14 mouse cellular contexts compared by ENCODE assay signal in the genomic region with DNA sequence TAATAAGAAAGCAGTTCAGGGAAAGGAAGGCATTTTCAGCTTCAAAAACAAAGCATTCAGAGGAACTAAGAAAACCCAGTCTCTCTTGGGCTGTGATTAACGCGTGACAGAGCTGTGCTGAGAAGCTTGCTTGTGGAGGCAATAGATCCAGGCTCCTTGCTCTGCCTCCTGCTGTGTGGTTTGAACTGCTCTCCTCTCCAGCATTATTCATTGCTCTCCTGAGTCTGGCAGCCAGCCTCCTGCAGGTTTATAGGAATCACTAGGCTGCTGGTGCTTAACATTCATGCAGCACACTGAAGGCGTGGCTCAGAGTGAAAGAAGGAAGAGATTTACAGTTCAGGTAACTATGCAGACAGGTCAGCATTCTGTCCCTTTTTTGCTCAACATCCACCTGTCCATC.
A peak's percentile ranks its signal among the peaks of the same experiment; 100 is the strongest.
DNase-seq lines count a peak whose midpoint lies in the region; ATAC-seq and TF ChIP-seq lines count a peak whose summit lies in the region.
"Had no signal": no experiment of that assay in that cellular context is flagged by ENCODE, and none has a peak within 500 bp of the region (broad histone marks: within the 10 kb centered on the region; RNA-seq: fewer than 3 reads in every experiment).

No protein-coding gene starts in this region.

- peak; percentile 38 for DNase-seq in neural tube, embryonic 11.5 days (ENCODE audit: low spot score)
- no peak for DNase-seq in neural tube, embryonic 10.5 days (ENCODE audit: extremely low spot score, low spot score)
- no peak for DNase-seq in midbrain, embryonic 10.5 days (ENCODE audit: low spot score)
- DNase-seq in lung, adult 2 months, result no peak
- DNase-seq in adrenal gland, adult (ENCODE audit: inconsistent age in 2 of 2, low spot score in 1 of 2), result no peak
- DNase-seq in right cerebral cortex, postnatal 10 days (ENCODE audit: low spot score in 2 of 2), result no peak
- DNase-seq: kidney, postnatal 14 days; lung, adult 18-20 months; thymus, postnatal 4 days had no signal

- WGBS in neural tube, embryonic 11.5 days, result 11% methylated on average over 3 of the region's 3 CpGs
- WGBS in forebrain, embryonic 15.5 days, result 12% methylated on average over 3 of the region's 3 CpGs
- WGBS in midbrain, embryonic 10.5 days, result 24% methylated on average over 3 of the region's 3 CpGs
- WGBS in lung, adult 2 months, result 62% methylated on average over 3 of the region's 3 CpGs

- no peaks in the 10 kb centered on the region for H3K36me3 ChIP-seq in neural tube, embryonic 11.5 days (ENCODE audit: control insufficient read depth, insufficient read depth, low read length)
- no peaks in the 10 kb centered on the region for H3K36me3 ChIP-seq in forebrain, embryonic 15.5 days
- H3K36me3 ChIP-seq in midbrain, embryonic 10.5 days, result no peaks in the 10 kb centered on the region
- H3K36me3 ChIP-seq: embryonic facial prominence, embryonic 13.5 days; heart, embryonic 13.5 days had no signal

- peaks cover 6% of the 10 kb centered on the region; the same call in 1 of the 2 replicates for H3K4me1 ChIP-seq in neural tube, embryonic 11.5 days (ENCODE audit: control insufficient read depth, insufficient read depth, low read length)
- H3K4me1 ChIP-seq in forebrain, embryonic 15.5 days, result peaks cover 11% of the 10 kb centered on the region
- peaks cover 7% of the 10 kb centered on the region for H3K4me1 ChIP-seq in midbrain, embryonic 10.5 days
- H3K4me1 ChIP-seq in lung, adult 2 months (ENCODE audit: control insufficient read depth, insufficient read depth, low read length), result no peaks in the 10 kb centered on the region
- H3K4me1 ChIP-seq: heart, embryonic 13.5 days had no signal

- TF ChIP-seq POLR2A in lung, adult 2 months (IDR thresholded peaks at IDR 0.05; ENCODE audit: borderline replicate concordance, extremely low read depth, low read depth, low read length), result no peak

- H3K4me3 ChIP-seq in neural tube, embryonic 11.5 days (ENCODE audit: low read depth, low read length), result no peak overlapping the region
- no peak overlapping the region for H3K4me3 ChIP-seq in forebrain, embryonic 15.5 days
- no peak overlapping the region for H3K4me3 ChIP-seq in midbrain, embryonic 10.5 days
- no peak overlapping the region for H3K4me3 ChIP-seq in lung, adult 2 months (replicated peaks; ENCODE audit: extremely low read depth, low read depth, low read length)
- H3K4me3 ChIP-seq: embryonic facial prominence, embryonic 13.5 days; heart, embryonic 13.5 days; left cerebral cortex, adult 2 months had no signal

- H3K27ac ChIP-seq in neural tube, embryonic 11.5 days (ENCODE audit: low read depth, low read length), result 0 out of 2 replicates have a peak overlapping the region, but pooled peaks have one; percentile 11
- H3K27ac ChIP-seq in forebrain, embryonic 15.5 days (replicated peaks), result peak overlapping the region; percentile 40
- H3K27ac ChIP-seq in midbrain, embryonic 10.5 days (replicated peaks), result peak overlapping the region; percentile 42; the same call in 1 of the 2 replicates
- H3K27ac ChIP-seq: embryonic facial prominence, embryonic 13.5 days; heart, embryonic 13.5 days; left cerebral cortex, adult 2 months had no signal

- TF ChIP-seq CTCF in lung, adult 2 months (IDR thresholded peaks at IDR 0.05; ENCODE audit: insufficient read depth, low read length), result no peak

- H3K9me3 ChIP-seq in neural tube, embryonic 11.5 days (ENCODE audit: control insufficient read depth, low read length), result no peaks in the 10 kb centered on the region
- no peaks in the 10 kb centered on the region for H3K9me3 ChIP-seq in forebrain, embryonic 15.5 days
- no peaks in the 10 kb centered on the region for H3K9me3 ChIP-seq in midbrain, embryonic 10.5 days (replicated peaks)

- H3K4me2 ChIP-seq in neural tube, embryonic 11.5 days (ENCODE audit: low read depth), result no peak overlapping the region
- H3K4me2 ChIP-seq in forebrain, embryonic 15.5 days (replicated peaks), result no peak overlapping the region
- H3K4me2 ChIP-seq: embryonic facial prominence, embryonic 13.5 days; heart, embryonic 13.5 days had no signal

- H3K27me3 ChIP-seq in neural tube, embryonic 11.5 days (ENCODE audit: control insufficient read depth, insufficient read depth, low read length), result no peaks in the 10 kb centered on the region
- no peaks in the 10 kb centered on the region for H3K27me3 ChIP-seq in forebrain, embryonic 15.5 days
- no peaks in the 10 kb centered on the region for H3K27me3 ChIP-seq in midbrain, embryonic 10.5 days (ENCODE audit: low read depth, poor library complexity, severe bottlenecking)
- H3K27me3 ChIP-seq: embryonic facial prominence, embryonic 13.5 days; heart, embryonic 13.5 days had no signal

- H3K9ac ChIP-seq in neural tube, embryonic 11.5 days (ENCODE audit: low read length), result no peak overlapping the region
- no peak overlapping the region for H3K9ac ChIP-seq in forebrain, embryonic 15.5 days (replicated peaks)
- H3K9ac ChIP-seq: embryonic facial prominence, embryonic 13.5 days; heart, embryonic 13.5 days had no signal

- peak; percentile 79 for ATAC-seq in neural tube, embryonic 11.5 days (ENCODE audit: insufficient read depth, low FRiP score, low TSS enrichment)
- 0 out of 2 replicates have a peak, but pooled peaks have one; percentile 32 for ATAC-seq in forebrain, embryonic 15.5 days (replicated peaks)
- ATAC-seq: activated CD4-positive, CD25-positive, alpha-beta regulatory T cell, adult 4 months had no signal
